Mouse (Mus musculus): ENCODE measurements around the gene Bcl7b.

Gene Bcl7b

GRCm38 (mm10) chr5:135171688-135172220, 3.7 kb downstream of the Bcl7b start:
- no peak for DNase-seq

- no peak for DNase-seq
These were observed 4.9 kb downstream of the Bcl7b start for GRCm38 (mm10) chr5:135172986-135173385.

- DNase-seq = no peak
These were observed 7.0 kb downstream of the Bcl7b start for GRCm38 (mm10) chr5:135175086-135175485.

- DNase-seq = no peak
These were observed 10.4 kb downstream of the Bcl7b start for GRCm38 (mm10) chr5:135178523-135178922.

GRCm38 (mm10) chr5:135178996-135179395, 10.9 kb downstream of the Bcl7b start:
- no peak for DNase-seq

- DNase-seq = no peak
These were observed 11.5 kb downstream of the Bcl7b start for GRCm38 (mm10) chr5:135179616-135180015.

- DNase-seq = no peak
These were observed 12.7 kb downstream of the Bcl7b start for GRCm38 (mm10) chr5:135180796-135181195.

- DNase-seq = no peak
These were observed 13.7 kb downstream of the Bcl7b start for GRCm38 (mm10) chr5:135181776-135182175.

GRCm38 (mm10) chr5:135183131-135183861, 15.2 kb downstream of the Bcl7b start:
- DNase-seq = peak; percentile 46 to 53

- DNase-seq = no peak
These were observed 16.9 kb downstream of the Bcl7b start for GRCm38 (mm10) chr5:135185016-135185415.

- peak in 1 of 2 experiments; percentile 53 for DNase-seq
These were observed 17.5 kb downstream of the Bcl7b start for GRCm38 (mm10) chr5:135185596-135185995.

GRCm38 (mm10) chr5:135186231-135186620, 18.1 kb downstream of the Bcl7b start:
- DNase-seq = no peak

- DNase-seq = peak; percentile 98 to 100
These were observed 18.7 kb downstream of the Bcl7b start, which contains the start of gene Baz1b for GRCm38 (mm10) chr5:135186621-135187348. Gene Baz1b, plus strand, starts transcription at chr5:135187264.

- peak; percentile 54 to 81 for DNase-seq
These were observed 19.5 kb downstream of the Bcl7b start for GRCm38 (mm10) chr5:135187349-135188213.

- no peak for DNase-seq
These were observed 20.1 kb downstream of the Bcl7b start for GRCm38 (mm10) chr5:135188214-135188554.

GRCm38 (mm10) chr5:135189281-135190022, 21.4 kb downstream of the Bcl7b start:
- no peak for DNase-seq

- peak; percentile 56 to 84 for DNase-seq
These were observed 23.5 kb downstream of the Bcl7b start for GRCm38 (mm10) chr5:135191620-135192019.

GRCm38 (mm10) chr5:135192431-135192830, 24.3 kb downstream of the Bcl7b start:
- DNase-seq = no peak

GRCm38 (mm10) chr5:135196367-135196766, 28.3 kb downstream of the Bcl7b start:
- no peak for DNase-seq

GRCm38 (mm10) chr5:135202763-135203162, 34.7 kb downstream of the Bcl7b start:
- DNase-seq = no peak

- no peak for DNase-seq
These were observed 40.1 kb downstream of the Bcl7b start for GRCm38 (mm10) chr5:135208197-135208596.

GRCm38 (mm10) chr5:135216871-135217270, 48.8 kb downstream of the Bcl7b start:
- DNase-seq = no peak

Data from kidney, postnatal 25 days (tissue).